Mouse (Mus musculus): ENCODE measurements around the gene Zbtb40. TPM values are rescaled to one million over a fixed set of nuclear protein-coding genes. Genes with fewer than 3 reads are reported as not detected.

Zbtb40 gene
- total and polyA plus RNA-seq, 3 experiments = 2.7 to 7.1 (median 6.7) TPM

GRCm38 (mm10) chr4:137015934-137016333 lies 32.7 kb downstream of the Zbtb40 start:
- dilution Hi-C loops (cut with MboI; ENCODE audit: extremely low pct_ligation_motif_present, extremely low pct_unique_long_range_greater_than_20kb, low sequenced_read_pairs) (no loop called here), in situ Hi-C loops (cut with MboI; ENCODE audit: low pct_ligation_motif_present, low pct_unique_long_range_greater_than_20kb, low sequenced_read_pairs) (no loop called here)
- DNase-seq (ENCODE audit: extremely low read depth) = no peak
- Histone ChIP-seq H3K36me3 (replicated peaks in 1 of 2; ENCODE audit: control insufficient read depth in 1 of 2, insufficient read depth in 1 of 2, low read length in 1 of 2) (peaks cover 21 to 75% of the 10 kb centered on the region in 2 experiments), H3K27me3 (replicated peaks) (no peaks in the 10 kb centered on the region), H3K4me3 (replicated peaks in 1 of 3; ENCODE audit: low read depth in 2 of 3, low read length in 2 of 3, poor library complexity in 1 of 3) (no peak overlapping the region), H3K9ac (ENCODE audit: insufficient read depth, low read depth) (no peak overlapping the region), H3K4me2 (ENCODE audit: insufficient read depth, low read depth, poor library complexity, severe bottlenecking) (no peak overlapping the region), H3K4me1 (ENCODE audit: control insufficient read depth in 1 of 2, insufficient read depth in 2 of 2) (no peaks in the 10 kb centered on the region), H3K9me3 (replicated peaks; ENCODE audit: low read length) (no peaks in the 10 kb centered on the region), H3K27ac (ENCODE audit: insufficient read depth, low read depth) (no peak overlapping the region), H3K79me2 (replicated peaks; ENCODE audit: control insufficient read depth, extremely low read depth, insufficient read depth, poor library complexity, severe bottlenecking) (no peaks in the 10 kb centered on the region)
- TF ChIP-seq POLR2A (IDR thresholded peaks at IDR 0.05; ENCODE audit: low read depth, low read length) (no peak), GABPA (IDR thresholded peaks at IDR 0.05; ENCODE audit: insufficient replicate concordance, low read depth, low read length) (no peak), PAX5 (IDR thresholded peaks at IDR 0.05; ENCODE audit: low read length) (no peak), MEF2A (IDR thresholded peaks at IDR 0.05; ENCODE audit: borderline replicate concordance, low read depth, low read length) (no peak), TBP (conservative IDR thresholded peaks at IDR 0.05; ENCODE audit: low read depth, low read length) (no peak), USF1 (IDR thresholded peaks at IDR 0.05; ENCODE audit: low read depth, low read length) (no peak), CHD1 (IDR thresholded peaks at IDR 0.05; ENCODE audit: low read depth, low read length) (no peak), ELF1 (IDR thresholded peaks at IDR 0.05; ENCODE audit: low read depth, low read length) (no peak), JUN (IDR thresholded peaks at IDR 0.05; ENCODE audit: insufficient read depth, low read depth, low read length) (no peak), RAD21 (IDR thresholded peaks at IDR 0.05; ENCODE audit: low read depth, low read length) (no peak), BHLHE40 (IDR thresholded peaks at IDR 0.05; ENCODE audit: low read depth, low read length) (no peak), MAX (IDR thresholded peaks at IDR 0.05; ENCODE audit: low read length) (no peak), ZNF384 (IDR thresholded peaks at IDR 0.05; ENCODE audit: low read depth, low read length) (no peak), NELFE (IDR thresholded peaks at IDR 0.05; ENCODE audit: low read depth, low read length) (no peak), EP300 (IDR thresholded peaks at IDR 0.05; ENCODE audit: low read length) (no peak), MXI1 (IDR thresholded peaks at IDR 0.05; ENCODE audit: low read depth, low read length) (no peak), SMC3 (IDR thresholded peaks at IDR 0.05; ENCODE audit: low read depth, low read length) (no peak)

- Histone ChIP-seq H3K4me3 (replicated peaks in 1 of 3; ENCODE audit: low read depth in 2 of 3, low read length in 2 of 3, poor library complexity in 1 of 3) (no peak overlapping the region), H3K27ac (ENCODE audit: insufficient read depth, low read depth) (no peak overlapping the region), H3K79me2 (replicated peaks; ENCODE audit: control insufficient read depth, extremely low read depth, insufficient read depth, poor library complexity, severe bottlenecking) (no peaks in the 10 kb centered on the region), H3K9me3 (replicated peaks; ENCODE audit: low read length) (no peaks in the 10 kb centered on the region), H3K9ac (ENCODE audit: insufficient read depth, low read depth) (no peak overlapping the region), H3K27me3 (replicated peaks) (no peaks in the 10 kb centered on the region), H3K4me1 (ENCODE audit: control insufficient read depth in 1 of 2, insufficient read depth in 2 of 2) (no peaks in the 10 kb centered on the region), H3K36me3 (replicated peaks in 1 of 2; ENCODE audit: control insufficient read depth in 1 of 2, insufficient read depth in 1 of 2, low read length in 1 of 2) (peaks cover 21 to 75% of the 10 kb centered on the region in 2 experiments), H3K4me2 (ENCODE audit: insufficient read depth, low read depth, poor library complexity, severe bottlenecking) (no peak overlapping the region)
- dilution Hi-C loops (cut with MboI; ENCODE audit: extremely low pct_ligation_motif_present, extremely low pct_unique_long_range_greater_than_20kb, low sequenced_read_pairs) (no loop called here), in situ Hi-C loops (cut with MboI; ENCODE audit: low pct_ligation_motif_present, low pct_unique_long_range_greater_than_20kb, low sequenced_read_pairs) (no loop called here)
- TF ChIP-seq SIN3A (IDR thresholded peaks at IDR 0.05; ENCODE audit: low read length) = no peak
- TF ChIP-seq CHD2 (IDR thresholded peaks at IDR 0.05; ENCODE audit: low read length) = no peak
- no peak for TF ChIP-seq SMC3 (IDR thresholded peaks at IDR 0.05; ENCODE audit: low read depth, low read length)
- DNase-seq (ENCODE audit: extremely low read depth) = no peak
Observed at GRCm38 (mm10) chr4:137015476-137015856, 33.1 kb downstream of the Zbtb40 start.

Measured in CH12.LX (cell line).